Mouse (Mus musculus) R1 (cell line): ENCODE results near the gene Mageb18.
"Not testable (repeated sequence)": the region's sequence is repeated elsewhere in the genome, so short reads cannot be mapped to it uniquely, and the experiment has no call there.

Experiments used
- DNase-seq: peaks from one replicate; pipeline ENCODE4 v3.0.0-alpha.2; 2018; ENCODE audit warnings: low read depth, low spot score

Gene Mageb18

GRCm38 (mm10) chrX:92599472-92599871 is at the start of gene Mageb18:
Gene Mageb18, minus strand, starts transcription at chrX:92599572.
- no peak for DNase-seq

GRCm38 (mm10) chrX:92612788-92613187 is 13.4 kb upstream of the Mageb18 start:
- DNase-seq, result no peak

- no peak for DNase-seq
Observed at GRCm38 (mm10) chrX:92610466-92610865, 11.1 kb upstream of the Mageb18 start.

GRCm38 (mm10) chrX:92597324-92597723 is 2.0 kb downstream of the Mageb18 start:
- peak; percentile 1 for DNase-seq

- DNase-seq, result no peak
Observed at GRCm38 (mm10) chrX:92527826-92528225, 71.5 kb downstream of the Mageb18 start.

GRCm38 (mm10) chrX:92498254-92498653 is 101.1 kb downstream of the Mageb18 start:
- no peak for DNase-seq

- not testable (repeated sequence) for DNase-seq
Observed at GRCm38 (mm10) chrX:92489649-92490048, 109.7 kb downstream of the Mageb18 start, which contains the start of gene Gm5941. Gene Gm5941, plus strand, starts transcription at chrX:92489949.

GRCm38 (mm10) chrX:92464773-92465172 is 134.6 kb downstream of the Mageb18 start:
- DNase-seq, result no peak

GRCm38 (mm10) chrX:92460496-92460895 is 138.9 kb downstream of the Mageb18 start:
- DNase-seq, result no peak

GRCm38 (mm10) chrX:92387384-92387783 is 212.0 kb downstream of the Mageb18 start:
- no peak for DNase-seq

- DNase-seq, result peak; percentile 20
Observed at GRCm38 (mm10) chrX:92342924-92343323, 256.4 kb downstream of the Mageb18 start.

- no peak for DNase-seq
Observed at GRCm38 (mm10) chrX:92340906-92341305, 258.5 kb downstream of the Mageb18 start.

- no peak for DNase-seq
Observed at GRCm38 (mm10) chrX:92339551-92339950, 259.8 kb downstream of the Mageb18 start.

- no peak for DNase-seq
Observed at GRCm38 (mm10) chrX:92333459-92333858, 265.9 kb downstream of the Mageb18 start.

- no peak for DNase-seq
Observed at GRCm38 (mm10) chrX:92323599-92323998, 275.8 kb downstream of the Mageb18 start.

GRCm38 (mm10) chrX:92280619-92281018 is 318.8 kb downstream of the Mageb18 start:
- DNase-seq, result no peak
